ENCODE assay signal across 18 mouse cellular contexts in genomic region chr1:72038518-72038917, GRCm38 (mm10).
DNase-seq lines count a peak whose midpoint lies in the region; ATAC-seq and TF ChIP-seq lines count a peak whose summit lies in the region.
"Had no signal": no experiment of that assay in that cellular context is flagged by ENCODE, and none has a peak within 500 bp of the region (broad histone marks: within the 10 kb centered on the region; RNA-seq: fewer than 3 reads in every experiment).

No protein-coding gene starts in this region.

- TF ChIP-seq CTCF in testis, adult 2 months (IDR thresholded peaks at IDR 0.05; ENCODE audit: control insufficient read depth, insufficient read depth, insufficient replicate concordance, low read depth, low read length) = no peak

- peak; percentile 25 for DNase-seq in embryo, embryonic 11 days
- DNase-seq in embryo, embryonic 10.5 days (ENCODE audit: low spot score) = no peak
- no peak for DNase-seq in testis, postnatal 14 days (ENCODE audit: low spot score)
- no peak for DNase-seq in limb, embryonic 14.5 days (ENCODE audit: low spot score)
- no peak for DNase-seq in gastrocnemius, postnatal 25 days
- DNase-seq: adrenal gland, adult 2 months; cerebellum, adult 18-20 months; gastrocnemius, postnatal 10 days; layer of hippocampus, postnatal 36 days; left cerebral cortex, postnatal 4 days; liver, postnatal 0 days; lung, postnatal 36 days; retina, postnatal 1 day had no signal

- H3K36me3 ChIP-seq in testis, adult 2 months (ENCODE audit: control insufficient read depth, insufficient read depth, low read length) = no peaks in the 10 kb centered on the region
- no peaks in the 10 kb centered on the region for H3K36me3 ChIP-seq in forebrain, embryonic 13.5 days (ENCODE audit: poor library complexity, severe bottlenecking)
- H3K36me3 ChIP-seq in limb, embryonic 14.5 days (ENCODE audit: control insufficient read depth, insufficient read depth, low read length) = no peaks in the 10 kb centered on the region
- H3K36me3 ChIP-seq: heart, embryonic 12.5 days had no signal

- no peak for TF ChIP-seq POLR2A in testis, adult 2 months (IDR thresholded peaks at IDR 0.05; ENCODE audit: control insufficient read depth, low read depth, low read length)
- TF ChIP-seq POLR2A in limb, embryonic 14.5 days (IDR thresholded peaks at IDR 0.05; ENCODE audit: borderline replicate concordance, extremely low read depth, insufficient read depth, insufficient read length) = no peak

- H3K9me3 ChIP-seq in forebrain, embryonic 13.5 days (replicated peaks) = no peaks in the 10 kb centered on the region
- H3K9me3 ChIP-seq in limb, embryonic 14.5 days (ENCODE audit: control insufficient read depth, low read length) = no peaks in the 10 kb centered on the region
- H3K9me3 ChIP-seq: heart, embryonic 12.5 days had no signal

- H3K4me3 ChIP-seq in testis, adult 2 months (ENCODE audit: control insufficient read depth, low read depth, low read length) = peak overlapping the region; percentile 39
- H3K4me3 ChIP-seq in forebrain, embryonic 13.5 days = no peak overlapping the region
- H3K4me3 ChIP-seq in limb, embryonic 14.5 days (replicated peaks; ENCODE audit: low read length) = no peak overlapping the region
- H3K4me3 ChIP-seq: heart, embryonic 12.5 days had no signal

- no peaks in the 10 kb centered on the region for H3K4me1 ChIP-seq in testis, adult 2 months (ENCODE audit: control insufficient read depth, insufficient read depth, low read length)
- peaks cover 6% of the 10 kb centered on the region; the same call in 1 of the 2 replicates for H3K4me1 ChIP-seq in forebrain, embryonic 13.5 days
- H3K4me1 ChIP-seq in limb, embryonic 14.5 days (ENCODE audit: control insufficient read depth, insufficient read depth, low read length) = no peaks in the 10 kb centered on the region; the same call in 1 of the 2 replicates

- peak overlapping the region; percentile 27 for H3K4me2 ChIP-seq in forebrain, embryonic 13.5 days
- peak overlapping the region; percentile 22 for H3K4me2 ChIP-seq in limb, embryonic 14.5 days (replicated peaks; ENCODE audit: low read depth, low read length, severe bottlenecking)
- H3K4me2 ChIP-seq: heart, embryonic 12.5 days; midbrain, embryonic 11.5 days had no signal

- H3K27ac ChIP-seq in testis, adult 2 months (ENCODE audit: control insufficient read depth, insufficient read depth, low read depth, low read length) = no peak overlapping the region
- no peak overlapping the region for H3K27ac ChIP-seq in forebrain, embryonic 13.5 days
- H3K27ac ChIP-seq in limb, embryonic 14.5 days (replicated peaks; ENCODE audit: low read depth, low read length) = no peak overlapping the region

- H3K27me3 ChIP-seq in testis, adult 2 months (ENCODE audit: control insufficient read depth, insufficient read depth, low read length) = no peaks in the 10 kb centered on the region
- no peaks in the 10 kb centered on the region for H3K27me3 ChIP-seq in forebrain, embryonic 13.5 days
- H3K27me3 ChIP-seq in limb, embryonic 14.5 days (ENCODE audit: control insufficient read depth, insufficient read depth, low read length) = no peaks in the 10 kb centered on the region
- H3K27me3 ChIP-seq: heart, embryonic 12.5 days had no signal

- no peak overlapping the region for H3K9ac ChIP-seq in forebrain, embryonic 13.5 days
- no peak overlapping the region for H3K9ac ChIP-seq in limb, embryonic 14.5 days (ENCODE audit: low read depth, low read length, severe bottlenecking)
- H3K9ac ChIP-seq: heart, embryonic 12.5 days; liver, postnatal 0 days had no signal

- ATAC-seq in forebrain, embryonic 13.5 days = no peak
- ATAC-seq in limb, embryonic 14.5 days (ENCODE audit: low FRiP score, low read depth) = no peak
- no peak for ATAC-seq in granulocyte monocyte progenitor cell, adult 5-6 weeks (replicated peaks; ENCODE audit: poor library complexity, severe bottlenecking)
- ATAC-seq: liver, postnatal 0 days had no signal

- 48% methylated on average over 9 of the region's 9 CpGs for WGBS in forebrain, embryonic 13.5 days
- WGBS in limb, embryonic 14.5 days = 42% methylated on average over 9 of the region's 9 CpGs
